Mouse (Mus musculus): ENCODE results near the gene Pds5b.
A peak's percentile ranks its signal among the peaks of the same experiment; 100 is the strongest.
"Not testable (repeated sequence)": the region's sequence is repeated elsewhere in the genome, so short reads cannot be mapped to it uniquely, and the experiment has no call there.

The Pds5b gene

DNA sequence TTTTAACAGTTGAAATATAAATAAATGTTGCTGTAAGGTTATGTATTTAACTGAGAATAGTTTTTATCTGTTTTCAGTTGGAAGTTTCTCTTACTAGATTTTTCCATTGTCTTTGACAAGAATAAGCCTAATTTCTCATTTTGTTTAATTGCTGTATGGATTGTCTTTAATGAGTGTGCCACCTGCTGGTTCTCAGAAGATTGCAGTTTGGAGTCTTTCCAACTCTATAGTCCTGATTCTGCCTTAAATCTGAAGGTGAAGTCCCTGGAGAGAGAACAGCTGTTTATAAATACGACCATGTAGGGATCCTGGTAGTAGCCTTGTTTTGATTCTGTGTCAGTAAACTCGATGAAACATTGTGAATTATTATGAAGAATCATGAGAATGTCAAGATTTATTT is 29.2 kb downstream of the Pds5b start:
- peak; percentile 15 to 24 for DNase-seq (ENCODE audit: low spot score in 2 of 2)

DNA sequence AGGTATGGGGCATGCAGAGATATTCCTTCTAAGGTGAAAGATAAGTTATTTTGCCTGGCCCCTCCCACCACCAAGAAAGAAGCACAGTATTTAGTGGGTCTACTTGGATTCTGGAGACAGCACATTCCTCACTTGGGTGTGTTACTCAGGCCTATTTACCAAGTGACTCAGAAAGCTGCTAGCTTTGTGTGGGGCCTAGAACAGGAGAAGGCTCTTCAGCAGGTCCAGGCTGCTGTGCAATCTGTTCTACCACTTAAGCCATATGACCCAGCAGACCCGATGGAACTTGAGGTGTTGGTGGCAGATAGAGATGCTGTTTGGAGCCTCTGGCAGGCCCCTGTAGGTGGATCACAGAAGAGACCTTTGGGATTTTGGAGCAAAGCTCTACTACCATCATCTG is 33.1 kb downstream of the Pds5b start:
- not testable (repeated sequence) for DNase-seq (ENCODE audit: low spot score in 2 of 2)

DNA sequence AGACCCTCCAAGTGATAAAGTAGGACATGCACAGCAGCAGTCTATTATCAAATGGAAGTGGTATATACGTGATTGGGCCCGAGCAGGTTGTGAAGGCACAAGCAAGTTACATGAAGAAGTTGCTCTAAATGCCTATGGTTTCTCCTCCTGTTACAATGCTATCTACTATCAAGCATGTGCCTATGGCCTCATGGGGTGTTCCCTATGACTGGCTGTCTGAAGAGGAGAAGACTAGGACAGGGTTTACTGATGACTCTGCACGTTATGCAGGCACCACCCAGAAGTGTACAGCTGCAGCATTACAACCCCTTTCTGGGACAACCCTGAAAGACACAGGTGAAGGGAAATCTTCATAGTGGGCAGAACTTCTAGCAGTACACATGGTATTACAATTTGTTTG is 33.6 kb downstream of the Pds5b start:
- not testable (repeated sequence) for DNase-seq (ENCODE audit: low spot score in 2 of 2)

DNA sequence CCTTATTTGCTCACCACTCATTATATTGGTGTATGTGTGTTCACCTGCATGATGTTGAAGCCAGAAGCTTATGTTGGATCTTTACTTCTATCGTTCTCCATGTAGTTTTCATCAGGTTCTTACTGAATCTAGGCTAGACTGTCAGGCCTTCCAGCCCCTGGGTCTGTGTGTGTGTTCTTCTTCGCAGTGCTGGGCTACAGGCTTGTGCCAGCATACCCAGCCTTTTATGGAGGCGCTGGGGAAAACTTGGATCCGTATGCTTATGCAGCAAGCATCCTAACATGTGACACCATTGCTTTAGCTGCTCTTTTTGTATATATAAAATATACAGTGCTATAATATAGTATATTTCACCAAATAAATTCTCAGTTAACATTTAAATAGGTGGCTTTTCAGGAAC is 38.0 kb downstream of the Pds5b start:
- DNase-seq (ENCODE audit: low spot score in 2 of 2): no peak

DNA sequence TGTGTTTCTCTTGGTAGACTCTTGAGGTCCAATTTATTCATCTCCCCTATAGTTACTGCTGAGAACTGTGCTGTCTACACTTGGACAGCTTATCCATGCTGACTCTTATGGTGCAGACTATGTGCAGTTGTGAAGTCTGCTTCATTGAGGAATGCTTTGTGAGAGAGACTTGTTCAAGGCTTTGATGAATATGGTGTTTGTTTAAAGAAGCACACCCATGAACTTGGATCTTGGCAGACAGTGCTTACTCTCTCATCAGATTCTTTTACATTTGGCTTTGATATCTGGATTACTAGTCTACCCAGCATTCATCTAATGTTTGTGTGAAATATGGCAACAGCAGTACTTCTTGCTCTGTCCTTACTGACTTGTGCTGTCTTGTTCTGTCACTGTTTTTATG is 39.9 kb downstream of the Pds5b start:
- DNase-seq (ENCODE audit: low spot score in 2 of 2): no peak

DNA sequence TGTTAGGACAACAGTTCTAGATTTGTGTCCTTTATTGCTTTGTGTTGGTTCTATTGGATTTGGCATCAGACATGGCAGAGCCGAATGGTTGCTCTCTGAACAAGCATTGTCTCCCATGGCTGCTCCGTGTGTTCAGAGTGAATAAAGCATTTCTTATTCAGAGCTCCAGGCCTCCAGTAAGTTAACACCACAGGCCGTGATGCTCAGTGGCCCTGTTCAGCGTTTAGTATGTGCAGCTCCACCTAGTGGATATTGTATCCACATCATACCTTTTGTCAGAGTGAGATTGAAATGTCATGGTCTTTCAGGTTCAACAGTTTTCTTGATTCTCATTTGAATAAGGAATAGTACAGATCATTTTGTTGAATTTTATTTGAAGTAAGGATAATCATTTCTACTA is 44.2 kb downstream of the Pds5b start:
- DNase-seq (ENCODE audit: low spot score in 2 of 2): no peak

DNA sequence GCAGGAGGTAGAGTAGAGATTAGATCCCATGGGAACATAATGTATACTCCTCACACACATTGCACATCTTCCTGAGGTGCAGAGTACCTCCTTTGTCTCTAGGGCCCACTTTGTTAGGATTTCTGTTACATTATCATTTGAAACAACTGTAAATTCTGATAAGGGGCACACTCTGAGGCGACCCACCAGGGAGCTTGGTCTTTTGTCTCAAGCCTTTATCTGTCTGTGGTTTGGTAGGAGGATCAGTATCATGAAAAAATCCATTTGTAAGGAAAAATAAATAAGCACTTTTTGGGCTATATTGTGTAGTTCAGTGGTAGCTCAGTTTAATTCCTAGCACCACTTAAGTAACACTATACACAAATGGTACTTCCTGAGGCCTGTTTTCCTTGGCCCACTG is 51.1 kb downstream of the Pds5b start:
- DNase-seq (ENCODE audit: low spot score in 2 of 2): no peak

DNA sequence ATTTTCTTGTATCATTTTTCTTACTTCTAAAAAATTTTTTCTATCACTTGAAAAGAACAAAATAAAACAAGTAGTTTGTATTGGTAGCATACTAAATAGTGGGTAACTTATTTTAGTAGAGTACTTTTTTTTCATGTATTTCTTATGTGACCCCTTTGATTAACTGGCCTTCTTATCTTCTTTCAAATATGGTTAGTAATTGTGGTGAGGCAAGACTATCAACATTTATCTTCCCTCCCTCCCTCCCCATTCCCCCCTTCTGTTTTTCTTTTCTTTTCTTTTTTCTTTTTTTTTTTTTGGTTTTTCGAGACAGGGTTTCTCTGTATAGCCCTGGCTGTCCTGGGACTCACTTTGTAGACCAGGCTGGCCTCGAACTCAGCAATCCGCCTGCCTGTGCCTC is 63.5 kb downstream of the Pds5b start:
- not testable (repeated sequence) for DNase-seq (ENCODE audit: low spot score in 2 of 2)

DNA sequence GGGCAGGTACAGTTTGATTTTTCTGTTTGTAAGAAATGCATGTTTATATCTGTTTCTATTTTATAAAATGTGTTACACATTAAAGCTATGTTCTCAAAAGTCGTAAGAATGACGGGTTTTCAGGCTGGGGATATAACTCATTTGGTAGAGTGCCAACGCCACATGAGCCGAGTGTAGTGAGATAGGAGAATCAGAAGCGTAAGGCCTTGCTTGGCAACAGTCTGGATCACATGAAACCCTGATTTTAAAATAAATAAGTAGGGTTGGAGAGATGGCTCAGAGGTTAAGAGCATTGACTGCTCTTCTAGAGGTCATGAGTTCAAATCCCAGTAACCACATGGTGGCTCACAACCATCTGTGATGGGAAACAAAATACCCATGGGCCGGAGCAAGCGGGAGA is 65.8 kb downstream of the Pds5b start:
- no peak for DNase-seq (ENCODE audit: low spot score in 2 of 2)

DNA sequence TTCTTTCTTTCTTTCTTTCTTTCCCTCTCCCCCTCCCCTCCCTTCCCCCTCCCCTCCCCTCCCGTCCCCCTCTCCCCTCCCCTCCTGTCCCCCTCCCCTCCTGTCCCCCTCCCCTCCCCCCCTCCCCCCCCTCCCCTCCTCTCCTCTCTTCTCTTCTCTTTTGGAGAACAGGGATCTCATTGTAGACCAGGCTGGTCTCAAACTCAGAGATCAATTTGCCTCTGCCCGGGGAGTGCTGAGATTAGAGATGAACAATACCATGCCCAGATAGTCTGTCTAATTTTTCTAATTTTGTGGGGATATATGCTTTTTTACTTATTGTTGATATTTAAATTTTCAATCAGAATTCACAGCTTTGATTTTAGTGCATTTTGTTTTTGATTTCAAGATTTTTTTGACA is 67.1 kb downstream of the Pds5b start:
- DNase-seq (ENCODE audit: low spot score in 2 of 2): no peak

DNA sequence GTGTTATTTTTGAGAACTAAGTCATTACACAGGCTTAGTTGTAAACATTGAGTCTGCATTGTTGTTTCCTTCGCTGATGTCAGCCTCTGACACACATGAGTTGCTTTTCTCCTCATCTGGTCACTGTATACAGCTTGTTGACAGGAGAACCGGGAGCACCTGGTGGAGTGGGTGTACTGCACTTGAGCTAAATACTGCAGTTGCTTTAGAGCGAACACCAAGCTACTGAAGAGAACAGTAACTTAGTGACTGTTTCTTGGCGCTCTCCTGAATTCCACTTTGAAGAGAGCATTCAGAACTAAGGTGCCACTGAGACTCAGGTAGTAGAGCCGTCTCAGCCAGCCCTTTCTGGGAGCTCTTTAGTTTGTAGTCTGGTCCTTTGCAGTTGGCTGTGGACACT is 83.1 kb downstream of the Pds5b start:
- no peak for DNase-seq (ENCODE audit: low spot score in 2 of 2)

DNA sequence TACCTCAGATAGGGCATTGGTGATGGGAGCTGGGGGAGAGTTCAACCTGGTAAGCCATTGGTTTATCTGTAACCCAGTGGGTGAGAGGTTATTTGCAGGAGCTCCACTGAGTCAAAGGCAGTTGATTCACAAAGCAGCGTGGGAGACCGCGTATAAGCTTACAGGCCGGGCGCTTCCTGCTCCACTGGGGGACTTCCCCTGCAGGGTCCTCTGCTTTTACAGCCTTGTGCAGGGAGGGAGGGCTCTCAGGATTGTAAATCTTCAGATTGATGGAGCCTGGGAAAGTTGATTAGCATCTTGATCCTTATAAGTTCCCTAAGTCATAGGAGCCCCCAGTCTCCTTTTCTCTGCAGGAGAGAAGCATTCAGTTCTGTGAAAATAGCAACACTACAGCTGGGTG is 98.9 kb downstream of the Pds5b start:
- no peak for DNase-seq (ENCODE audit: low spot score in 2 of 2)

DNA sequence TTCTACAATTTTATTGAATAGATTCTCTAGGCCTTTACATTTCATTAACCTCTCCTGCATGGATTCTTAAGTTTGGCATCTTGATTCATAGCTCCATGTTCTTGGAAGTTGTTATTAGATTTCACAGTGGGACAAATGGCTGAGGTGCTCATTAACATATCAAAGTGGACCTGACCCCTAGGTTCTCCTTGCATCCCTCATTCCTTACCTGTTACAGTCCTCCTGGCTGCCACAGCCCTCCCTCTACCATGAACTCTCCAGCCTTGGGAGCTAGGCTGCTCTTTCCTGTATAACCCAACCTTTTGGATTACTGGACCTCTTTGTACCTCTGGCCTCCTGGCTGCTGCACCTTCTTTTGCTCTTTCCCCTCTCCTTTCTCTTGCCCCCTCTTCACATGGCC is 99.5 kb downstream of the Pds5b start:
- no peak for DNase-seq (ENCODE audit: low spot score in 2 of 2)

DNA sequence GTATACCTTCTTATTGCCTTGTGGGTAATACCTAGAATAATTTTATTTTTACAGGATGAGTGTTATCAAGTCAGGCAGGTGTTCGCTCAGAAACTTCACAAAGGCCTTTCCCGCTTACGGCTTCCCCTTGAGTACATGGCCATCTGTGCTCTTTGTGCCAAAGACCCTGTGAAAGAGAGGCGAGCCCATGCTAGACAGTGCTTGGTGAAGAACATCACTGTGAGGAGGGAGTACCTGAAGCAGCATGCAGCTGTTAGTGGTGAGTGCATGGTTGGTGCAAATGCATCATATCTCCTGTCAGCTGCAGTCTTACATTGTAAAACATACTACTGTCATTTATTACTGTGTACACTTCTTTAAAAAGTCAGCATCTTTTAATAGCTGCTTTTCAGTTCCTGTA is 114.7 kb downstream of the Pds5b start:
- no peak for DNase-seq (ENCODE audit: low spot score in 2 of 2)

DNA sequence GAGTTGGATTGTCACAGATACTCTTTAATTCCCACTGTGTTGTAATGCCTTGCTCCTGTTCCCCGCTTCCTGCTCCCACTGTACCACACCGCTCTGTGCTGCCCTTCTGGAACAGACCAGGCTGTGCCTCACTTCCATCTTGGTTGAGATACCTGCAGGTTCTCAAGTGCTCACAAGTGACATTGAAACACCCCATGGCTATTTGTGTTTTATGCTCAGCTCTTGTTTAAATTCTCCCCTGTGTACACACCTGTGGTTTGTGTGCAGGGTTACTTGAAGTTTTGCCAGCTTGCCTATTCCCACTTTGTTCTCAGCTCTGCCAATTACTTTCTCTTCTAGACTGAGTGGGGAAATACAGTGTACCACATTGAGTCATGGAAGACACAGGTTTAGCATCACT is 115.5 kb downstream of the Pds5b start:
- no peak for DNase-seq (ENCODE audit: low spot score in 2 of 2)

DNA sequence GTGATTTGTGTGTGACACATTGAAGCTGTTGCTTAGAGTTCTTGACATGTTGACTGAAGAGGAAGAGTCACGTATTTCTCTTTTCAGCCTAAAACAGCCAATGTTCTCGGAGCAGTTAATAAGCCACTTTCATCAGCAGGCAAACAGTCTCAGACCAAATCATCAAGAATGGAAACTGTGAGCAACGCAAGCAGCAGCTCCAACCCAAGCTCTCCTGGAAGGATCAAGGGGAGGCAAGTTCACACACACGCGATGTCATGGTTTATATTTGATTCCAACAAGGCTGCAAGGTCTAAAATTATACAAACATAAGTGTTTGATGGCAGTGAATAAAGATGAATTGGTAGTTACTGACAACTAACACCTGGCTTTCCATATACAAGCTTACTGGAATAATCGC is 120.6 kb downstream of the Pds5b start:
- DNase-seq (ENCODE audit: low spot score in 2 of 2): no peak

DNA sequence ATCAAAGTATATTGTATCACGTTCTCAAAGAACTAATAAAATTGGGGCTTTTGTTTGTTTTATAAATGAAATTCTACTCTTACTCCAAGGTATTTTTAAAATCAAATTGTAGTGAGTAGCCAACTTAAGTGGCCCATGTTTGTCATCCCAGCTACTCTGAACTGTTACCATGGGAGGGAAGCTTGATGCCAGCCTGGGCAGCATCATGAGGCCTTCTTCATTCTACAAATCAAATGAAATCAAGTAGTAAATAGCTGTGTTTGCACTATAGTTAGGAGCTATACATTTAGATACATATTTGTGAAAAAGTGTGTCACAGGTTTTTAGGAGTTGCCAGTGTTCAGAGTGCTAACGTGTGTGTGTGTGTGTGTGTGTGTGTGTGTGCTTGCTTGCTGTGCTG is 126.5 kb downstream of the Pds5b start:
- no peak for DNase-seq (ENCODE audit: low spot score in 2 of 2)

DNA sequence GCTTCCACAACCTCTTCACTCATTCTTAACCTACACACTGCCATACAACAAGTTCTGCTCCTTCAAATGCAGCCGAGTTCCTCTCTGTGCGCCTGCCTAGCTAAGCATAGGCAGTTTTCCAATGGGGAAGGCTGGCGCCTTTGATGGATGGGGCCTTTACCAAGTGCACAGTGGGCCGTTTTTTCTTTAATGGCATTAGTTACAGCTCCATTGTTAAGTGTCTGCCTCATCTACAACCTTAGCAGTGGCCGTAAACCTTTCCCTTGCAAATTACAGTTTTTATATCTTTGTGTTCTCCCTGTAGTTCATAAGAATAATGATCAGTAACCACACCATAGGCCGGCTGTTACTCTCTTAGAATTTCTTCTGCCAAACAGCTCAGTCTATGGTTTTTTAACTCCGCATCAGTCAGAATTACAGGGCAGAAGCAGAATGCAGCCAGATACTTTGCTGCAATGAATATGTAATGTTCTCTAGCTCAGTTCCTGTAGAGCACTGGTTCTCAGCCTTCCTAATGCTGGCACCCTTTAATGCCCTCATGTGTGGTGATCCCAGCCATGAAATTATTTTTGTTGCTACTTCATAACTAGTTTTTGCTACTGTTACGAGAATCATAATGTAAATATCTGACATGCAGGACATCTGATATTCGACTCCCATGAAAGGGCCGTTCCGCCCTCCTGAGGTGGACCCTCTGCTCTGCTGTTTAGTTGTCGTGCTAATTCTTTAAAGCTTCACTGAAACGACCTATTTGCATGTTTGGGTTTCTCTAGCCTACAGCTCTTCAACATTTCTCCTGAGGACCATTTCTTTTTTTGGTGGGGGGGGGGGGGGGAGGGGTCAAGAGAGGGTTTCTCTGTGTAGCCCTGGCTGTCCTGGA is 140.8 kb downstream of the Pds5b start:
- DNase-seq (ENCODE audit: low spot score in 2 of 2): no peak

DNA sequence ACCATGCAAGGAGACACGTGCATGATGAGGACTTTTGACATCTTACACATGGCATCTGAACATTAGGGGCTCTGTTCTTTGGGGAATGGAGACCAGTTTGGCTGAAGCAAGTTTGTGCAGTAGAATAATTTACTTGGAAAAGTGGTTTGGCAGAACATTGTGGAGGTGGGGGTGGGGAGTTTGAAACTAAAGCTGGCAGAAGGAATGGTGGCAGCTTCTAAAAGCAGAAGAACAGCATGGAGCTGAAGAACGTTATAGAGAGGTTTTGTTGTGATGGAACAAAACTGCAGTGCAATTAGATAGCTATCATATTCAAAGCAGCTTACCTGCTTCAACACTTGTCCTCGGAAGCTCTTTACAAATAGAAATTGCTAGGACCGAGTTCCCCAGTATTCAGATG is 141.9 kb downstream of the Pds5b start:
- DNase-seq (ENCODE audit: low spot score in 2 of 2): no peak

DNA sequence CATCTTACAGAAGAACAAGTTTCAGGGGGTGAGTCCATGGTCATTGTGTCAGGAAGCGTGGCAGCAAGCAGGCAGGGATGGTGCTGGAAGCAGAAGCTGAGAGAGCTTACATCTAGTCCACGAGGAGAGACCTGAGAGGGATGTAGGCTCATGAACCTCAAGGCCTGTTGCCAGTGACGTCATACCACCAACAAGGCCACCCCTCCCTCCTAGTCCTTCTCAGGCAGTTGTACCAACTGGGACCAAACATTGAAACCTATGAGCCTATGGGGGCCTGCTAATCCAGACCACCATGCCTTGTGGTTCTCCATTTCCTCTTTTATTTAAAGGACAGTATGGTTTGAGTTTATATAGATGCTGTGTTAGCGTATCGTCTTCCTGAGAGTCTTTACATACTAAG is 143.2 kb downstream of the Pds5b start:
- DNase-seq (ENCODE audit: low spot score in 2 of 2): no peak

DNA sequence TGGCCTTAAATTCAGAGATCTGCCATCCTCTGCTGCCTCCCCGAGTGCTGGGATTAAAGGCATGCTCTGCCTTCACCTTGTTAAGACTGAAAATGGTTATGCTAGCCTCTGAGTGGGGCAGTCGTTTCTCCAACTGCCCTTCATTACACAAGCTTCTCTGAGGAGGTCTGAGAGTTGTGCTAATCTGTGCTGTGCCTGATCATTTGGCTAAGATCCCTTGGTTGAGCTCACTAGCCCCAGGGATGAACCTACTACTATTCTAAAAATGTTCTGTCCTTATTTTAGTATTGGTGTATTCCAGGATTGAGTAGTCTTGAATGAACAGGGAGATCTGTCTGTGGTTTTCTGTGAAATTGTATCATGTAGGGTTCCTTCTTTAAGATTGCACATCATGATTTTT is 144.5 kb downstream of the Pds5b start:
- no peak for DNase-seq (ENCODE audit: low spot score in 2 of 2)

DNA sequence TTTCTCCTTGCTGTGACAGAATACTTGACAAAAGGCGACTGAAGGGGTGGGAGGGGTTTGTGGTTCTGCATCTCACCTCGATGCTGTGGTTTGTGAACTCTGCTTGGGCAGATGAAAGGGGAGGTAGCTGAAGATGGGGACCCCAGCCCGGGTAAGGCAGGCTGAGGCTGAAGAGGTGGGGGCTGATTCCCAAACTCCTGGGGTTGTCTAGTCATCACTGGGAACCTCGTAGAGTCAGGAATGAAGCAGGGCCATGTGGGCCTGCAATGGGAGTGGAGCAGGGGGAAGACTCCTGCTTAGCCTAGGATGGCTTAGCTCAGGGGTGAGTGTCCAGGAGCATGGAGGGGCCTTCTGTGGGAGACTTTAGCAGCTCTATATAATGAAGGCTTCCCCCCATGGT is 145.3 kb downstream of the Pds5b start:
- no peak for DNase-seq (ENCODE audit: low spot score in 2 of 2)

DNA sequence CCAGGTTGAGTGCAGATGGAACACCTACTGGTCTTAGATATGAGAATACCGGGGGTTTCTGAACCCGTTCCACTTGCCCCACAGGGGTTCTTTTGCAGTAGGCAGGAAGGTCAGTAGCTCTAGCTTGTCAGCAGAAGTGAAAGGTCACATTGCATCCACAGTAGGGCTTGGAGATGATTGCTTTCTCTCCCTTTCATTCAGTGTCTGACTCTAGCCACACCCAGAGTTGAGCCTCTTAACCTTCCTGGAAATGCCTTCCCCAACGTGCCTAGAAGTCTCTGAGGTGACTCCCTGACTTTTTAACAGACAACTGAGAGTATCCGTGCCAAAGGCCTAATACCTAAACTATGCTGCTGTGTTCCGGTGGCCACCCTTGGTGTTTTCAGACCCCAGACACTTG is 146.0 kb downstream of the Pds5b start:
- DNase-seq (ENCODE audit: low spot score in 2 of 2): no peak

DNA sequence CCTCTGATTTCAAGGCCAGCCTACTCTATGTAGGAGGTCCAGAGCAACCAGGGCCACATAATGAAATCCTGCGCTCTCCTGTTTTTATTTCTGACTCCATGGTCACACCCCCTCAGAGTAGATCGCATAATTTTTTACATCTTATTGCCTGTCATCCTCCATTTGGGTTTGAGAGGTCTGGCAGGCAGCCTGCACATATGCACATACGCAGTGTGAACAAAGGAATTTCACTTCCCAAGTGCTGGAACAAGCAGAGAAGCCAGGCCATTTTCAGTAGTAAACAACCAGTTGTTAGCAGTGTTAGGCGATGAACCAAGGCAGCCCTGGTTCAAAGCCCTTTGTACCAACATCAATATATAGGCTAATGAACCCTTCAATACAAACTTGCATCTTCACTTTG is 147.6 kb downstream of the Pds5b start:
- no peak for DNase-seq (ENCODE audit: low spot score in 2 of 2)

Data from urinary bladder, postnatal 36 days (tissue).